Mouse (Mus musculus) hindbrain, embryonic 12.5 days (tissue): ENCODE measurements around the gene Clcf1. TPM values are rescaled to one million over a fixed set of nuclear protein-coding genes. Genes with fewer than 3 reads are reported as not detected.

Experiments
- ATAC-seq: fragments of 200-750 bp; cut with Nextera tagmentation; 2 replicates; pipeline ENCODE4 v1.8.0; 2017; ENCODE audit warnings: moderate TSS enrichment; ENCODE audit not compliant: low FRiP score
- H3K27ac ChIP-seq: fragments of 300-500 bp; sonication (generic); 2 replicates; pipeline ENCODE4 v1.5.1; 2016; ENCODE audit warnings: mild to moderate bottlenecking
- H3K27me3 ChIP-seq: fragments of 300-500 bp; sonication (generic); 2 replicates; pipeline ENCODE4 v1.6.1; 2016; ENCODE audit warnings: mild to moderate bottlenecking
- H3K36me3 ChIP-seq: fragments of 300-500 bp; sonication (generic); 2 replicates; pipeline ENCODE4 v1.6.1; 2016; ENCODE audit warnings: mild to moderate bottlenecking
- H3K4me1 ChIP-seq: fragments of 300-500 bp; sonication (generic); 2 replicates; pipeline ENCODE4 v1.6.1; 2016
- H3K4me2 ChIP-seq: fragments of 300-500 bp; sonication (generic); replicated peaks from 2 replicates; pipeline ENCODE4 v1.6.1; 2016; ENCODE audit warnings: mild to moderate bottlenecking
- H3K4me3 ChIP-seq: fragments of 300-500 bp; sonication (generic); 2 replicates; pipeline ENCODE4 v1.5.1; 2016; ENCODE audit warnings: mild to moderate bottlenecking
- H3K9ac ChIP-seq: fragments of 300-500 bp; sonication (generic); 2 replicates; pipeline ENCODE4 v1.6.1; 2016; ENCODE audit warnings: mild to moderate bottlenecking, moderate library complexity
- H3K9me3 ChIP-seq: fragments of 300-500 bp; sonication (generic); replicated peaks from 2 replicates; pipeline ENCODE4 v1.6.1; 2016; ENCODE audit warnings: mild to moderate bottlenecking
- WGBS: fragments of 180-500 bp; shearing (Covaris S2); methylation state at CpG from one replicate; pipeline ENCODE4 v1.1.7; 2016; 5-methylcytosine and 5-hydroxymethylcytosine counted together
- polyA plus RNA-seq: library from polyadenylated mRNA; unstranded; fragments of >200 nt; fragmentation: Nextera tagmentation; extraction: Ambion mirVana; gene quantifications from 2 replicates; pipeline ENCODE4 v1.2.1, GENCODE M21; 2016

Gene Clcf1
- polyA plus RNA-seq, 1 experiment from 2014 or later = 2.8 TPM

DNA sequence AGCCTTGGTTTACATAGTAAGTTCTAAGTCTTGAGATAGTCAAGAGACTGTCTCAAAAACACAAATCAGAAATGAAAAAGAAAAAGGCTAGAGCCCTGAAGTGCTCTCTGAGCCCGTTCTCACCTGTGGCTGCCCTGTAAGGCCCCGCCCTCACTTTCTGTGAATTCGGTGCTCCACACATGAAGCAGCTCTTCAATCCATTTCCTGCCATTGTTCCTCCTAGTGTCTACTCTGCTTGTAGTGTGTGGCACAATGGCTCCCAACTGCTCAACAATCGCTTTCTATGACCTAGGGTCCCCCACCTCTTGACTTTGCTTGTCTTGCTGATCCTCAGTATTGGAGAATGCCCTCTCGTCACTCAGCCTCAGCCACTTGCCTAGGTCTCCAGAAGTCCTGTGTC, 13.4 kb downstream of the Clcf1 start:
- no peaks in the 10 kb centered on the region for H3K36me3 ChIP-seq
- peaks cover 10% of the 10 kb centered on the region for H3K4me1 ChIP-seq
- no peak overlapping the region for H3K9ac ChIP-seq
- no peak overlapping the region for H3K4me2 ChIP-seq
- H3K27me3 ChIP-seq = peaks cover 20% of the 10 kb centered on the region
- 77% methylated on average over 5 of the region's 5 CpGs for whole genome bisulfite sequencing
- no peak for ATAC-seq
- H3K9me3 ChIP-seq = no peaks in the 10 kb centered on the region
- H3K27ac ChIP-seq = no peak overlapping the region
- H3K4me3 ChIP-seq = no peak overlapping the region

DNA sequence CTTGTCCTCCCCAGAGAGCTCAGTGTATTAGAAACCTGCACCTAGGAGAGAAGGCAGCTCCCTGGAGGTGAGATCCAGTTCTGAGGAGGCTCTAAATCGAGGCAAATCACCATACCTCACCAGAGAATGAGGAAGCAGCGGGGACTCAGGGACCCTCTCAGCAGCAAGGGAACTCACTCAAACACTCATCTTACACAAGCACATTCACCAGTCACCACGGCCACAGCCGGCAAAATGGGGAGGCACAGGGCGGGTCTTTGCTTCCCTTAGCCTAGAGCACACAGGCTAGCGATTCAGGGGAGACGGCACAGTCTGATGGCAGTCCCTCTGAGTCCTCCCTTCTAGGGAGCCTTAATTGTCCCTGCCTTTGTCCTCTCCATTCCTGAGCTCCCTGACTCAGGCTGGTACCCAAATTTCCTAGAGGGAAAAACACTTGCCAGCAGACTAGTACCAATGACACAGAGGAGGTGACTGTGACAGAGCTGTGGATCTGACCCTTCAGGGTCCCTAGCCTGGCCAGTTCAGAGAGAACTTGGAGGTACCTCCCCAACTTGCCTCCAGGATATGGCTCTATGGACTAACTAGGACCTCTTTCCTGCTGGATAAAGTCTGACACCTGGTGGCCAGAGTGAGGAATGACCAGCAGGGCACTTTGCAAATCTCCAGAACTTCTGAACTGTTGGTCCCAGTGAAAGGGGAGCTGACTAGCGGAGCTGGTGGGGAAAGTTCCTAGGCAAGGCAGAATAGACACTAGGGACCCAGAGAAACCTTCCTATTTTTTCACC, 14.0 kb downstream of the Clcf1 start:
- no peak for ATAC-seq
- Histone ChIP-seq H3K36me3 (no peaks in the 10 kb centered on the region), H3K4me1 (peaks cover 12% of the 10 kb centered on the region), H3K4me2 (no peak overlapping the region), H3K27ac (no peak overlapping the region), H3K27me3 (peaks cover 20% of the 10 kb centered on the region), H3K9ac (no peak overlapping the region), H3K4me3 (no peak overlapping the region), H3K9me3 (no peaks in the 10 kb centered on the region)
- 21% methylated on average over 8 of the region's 8 CpGs for WGBS

DNA sequence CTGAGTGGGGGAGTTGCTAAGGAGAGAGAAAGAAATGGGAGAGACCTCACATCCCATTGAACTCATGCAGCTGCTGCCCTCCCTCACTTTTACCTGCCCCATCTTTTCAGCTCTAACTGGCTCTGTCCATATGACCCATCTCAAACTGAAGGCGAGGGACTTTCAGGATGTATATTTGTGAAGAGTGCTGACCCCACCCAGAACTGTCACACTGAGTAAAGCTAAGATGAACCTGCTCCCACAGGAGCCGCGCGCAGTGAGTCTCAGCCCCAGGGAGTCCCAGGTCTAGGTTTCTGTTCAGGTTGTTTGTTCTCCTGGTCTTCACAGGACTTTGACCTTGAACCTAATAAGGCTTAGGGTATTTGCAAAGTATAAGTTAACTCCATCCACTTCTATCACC, 14.9 kb downstream of the Clcf1 start:
- peaks cover 12% of the 10 kb centered on the region for H3K4me1 ChIP-seq
- H3K9me3 ChIP-seq = no peaks in the 10 kb centered on the region
- no peaks in the 10 kb centered on the region for H3K36me3 ChIP-seq
- no peak overlapping the region for H3K4me2 ChIP-seq
- no peak for ATAC-seq
- no peak overlapping the region for H3K4me3 ChIP-seq
- 68% methylated on average over 4 of the region's 4 CpGs for WGBS
- peaks cover 20% of the 10 kb centered on the region for H3K27me3 ChIP-seq
- no peak overlapping the region for H3K27ac ChIP-seq
- H3K9ac ChIP-seq = no peak overlapping the region

DNA sequence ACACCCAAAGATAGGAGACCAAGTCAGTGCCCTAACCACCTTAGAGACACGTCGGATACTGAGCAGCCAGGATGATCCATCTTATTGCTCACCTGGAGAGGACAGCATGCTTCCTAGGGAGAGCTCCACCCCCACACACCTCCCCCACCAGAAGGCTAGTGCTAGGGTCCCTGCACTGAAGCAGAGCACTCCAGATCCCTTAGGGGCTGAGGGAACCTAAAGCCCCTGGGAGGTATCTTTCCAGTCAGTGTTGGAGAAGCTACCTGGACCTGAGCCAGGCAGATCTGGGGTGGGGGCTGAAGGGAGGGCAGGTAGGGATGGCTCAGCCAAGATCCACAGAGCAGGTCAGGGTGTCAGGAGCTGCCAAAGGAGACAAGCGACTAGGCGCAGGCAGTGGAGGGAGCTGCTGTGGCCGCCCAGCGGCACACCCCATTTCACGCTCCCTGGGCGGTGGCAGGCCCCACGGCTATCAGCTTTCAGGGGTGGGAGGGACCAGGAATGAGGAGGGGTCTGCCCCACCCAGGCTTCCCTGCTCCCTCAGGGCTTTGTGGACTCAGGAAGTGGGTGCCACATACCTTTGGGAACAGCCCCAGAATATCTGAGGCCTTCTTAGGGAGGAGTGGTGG, 15.5 kb downstream of the Clcf1 start:
- H3K4me1 ChIP-seq = peaks cover 12% of the 10 kb centered on the region
- ATAC-seq = no peak
- no peak overlapping the region for H3K4me3 ChIP-seq
- no peak overlapping the region for H3K27ac ChIP-seq
- peaks cover 20% of the 10 kb centered on the region for H3K27me3 ChIP-seq
- no peaks in the 10 kb centered on the region for H3K9me3 ChIP-seq
- WGBS = 50% methylated on average over 9 of the region's 9 CpGs
- H3K9ac ChIP-seq = peak overlapping the region; percentile 6; the same call in 1 of the 2 replicates
- H3K36me3 ChIP-seq = no peaks in the 10 kb centered on the region
- no peak overlapping the region for H3K4me2 ChIP-seq

DNA sequence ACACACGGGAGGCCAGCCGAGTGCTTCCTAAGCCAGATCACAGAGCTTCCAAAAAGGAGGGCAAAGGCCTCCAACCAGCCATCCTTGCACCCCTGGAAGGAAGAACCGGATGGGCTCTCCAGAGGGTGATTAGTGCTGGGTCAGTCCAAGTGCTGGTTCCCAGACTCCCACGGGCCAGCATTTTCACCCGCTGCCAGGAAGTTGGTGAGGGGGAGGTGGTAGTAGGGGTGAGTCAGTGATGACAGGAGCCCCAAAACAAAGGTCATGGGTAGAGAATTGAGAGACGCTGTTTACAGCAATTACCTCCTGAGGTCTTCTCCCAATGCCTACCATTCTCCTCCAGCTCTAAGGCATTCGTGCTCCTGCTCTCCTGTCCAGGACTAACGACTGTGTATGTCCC, 16.4 kb downstream of the Clcf1 start:
- H3K4me2 ChIP-seq = no peak overlapping the region
- ATAC-seq = no peak
- no peaks in the 10 kb centered on the region for H3K9me3 ChIP-seq
- no peak overlapping the region for H3K4me3 ChIP-seq
- no peak overlapping the region for H3K27ac ChIP-seq
- peaks cover 20% of the 10 kb centered on the region for H3K27me3 ChIP-seq
- H3K9ac ChIP-seq = no peak overlapping the region
- H3K4me1 ChIP-seq = peaks cover 12% of the 10 kb centered on the region
- no peaks in the 10 kb centered on the region for H3K36me3 ChIP-seq
- 76% methylated on average over 8 of the region's 8 CpGs for WGBS

DNA sequence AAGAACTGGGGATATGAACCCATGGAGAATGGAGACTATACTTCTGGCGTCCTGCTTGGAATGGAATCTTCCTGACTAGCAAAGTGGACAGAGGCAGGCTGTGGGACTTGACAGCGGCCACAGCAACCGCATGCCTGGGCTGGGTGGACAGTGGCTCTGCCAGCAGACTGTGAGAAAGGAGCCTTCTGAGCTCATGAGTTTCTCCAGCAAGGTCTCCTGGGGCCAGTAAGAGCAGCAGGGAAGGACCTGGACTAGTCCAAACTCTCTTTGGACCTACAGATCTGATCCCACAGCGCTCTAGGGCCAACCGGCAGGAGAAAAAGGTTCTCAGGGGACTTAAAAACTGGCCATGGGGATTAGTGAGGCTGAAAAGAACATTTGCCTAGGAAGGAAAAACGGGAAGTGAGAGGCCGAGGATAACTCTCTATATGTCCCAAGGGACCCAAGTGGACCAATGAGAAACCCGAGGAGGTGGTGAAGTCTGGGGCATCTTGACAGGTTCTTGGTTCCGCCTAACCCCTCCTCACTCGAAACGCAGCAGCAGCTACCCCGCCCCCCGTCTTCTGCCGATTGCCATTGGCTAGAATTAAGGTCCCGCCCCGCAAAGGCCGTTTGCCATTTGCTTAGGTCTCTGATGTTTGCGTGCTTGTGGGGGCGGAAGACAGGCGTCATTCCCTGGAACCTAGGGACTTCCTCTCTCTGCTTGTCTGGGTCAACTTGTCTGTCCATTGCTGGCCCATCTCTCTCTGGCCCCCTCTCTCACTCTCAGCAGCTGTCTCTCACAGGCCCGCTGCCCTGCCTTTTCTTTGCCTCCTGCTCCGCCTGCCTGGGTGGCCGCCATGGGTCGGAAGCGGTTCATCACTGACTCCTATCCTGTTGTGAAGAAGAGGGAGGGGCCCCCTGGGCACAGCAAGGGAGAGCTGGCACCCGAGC, 17.5 kb downstream of the Clcf1 start, which contains the start of gene Pold4:
Gene Pold4, plus strand, starts transcription at position 647 of the 933 bp plus-strand sequence.
- Histone ChIP-seq H3K36me3 (no peaks in the 10 kb centered on the region), H3K4me3 (peak within 1 kb of the TSS; percentile 52), H3K27ac (peak within 1 kb of the TSS; percentile 69), H3K27me3 (peaks cover 20% of the 10 kb centered on the region), H3K4me2 (peak within 1 kb of the TSS; percentile 89), H3K9me3 (no peaks in the 10 kb centered on the region), H3K4me1 (peaks cover 12% of the 10 kb centered on the region), H3K9ac (peak within 1 kb of the TSS; percentile 82)
- peak; percentile 90 for ATAC-seq
- 12% methylated on average over 26 of the region's 26 CpGs for WGBS

DNA sequence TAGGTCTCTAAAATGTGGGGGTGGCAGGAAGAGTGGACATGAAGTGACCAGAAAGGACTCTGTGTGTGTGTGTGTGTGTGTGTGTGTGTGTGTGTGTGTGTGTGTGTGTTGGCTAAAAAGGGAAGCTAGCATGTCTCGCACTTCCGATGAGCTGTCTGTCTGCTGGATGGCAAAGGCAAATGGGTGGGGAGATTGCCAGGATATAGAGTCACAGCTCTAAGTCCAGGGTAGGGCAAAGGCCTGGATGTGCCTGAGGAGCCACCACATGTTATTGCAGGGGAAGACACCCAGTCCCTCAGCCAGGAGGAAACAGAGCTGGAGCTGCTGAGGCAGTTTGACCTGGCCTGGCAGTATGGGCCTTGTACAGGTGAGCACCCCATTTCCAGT, 18.1 kb downstream of the Clcf1 start:
- Histone ChIP-seq H3K27ac (peak overlapping the region; percentile 69), H3K36me3 (no peaks in the 10 kb centered on the region), H3K4me1 (peaks cover 12% of the 10 kb centered on the region), H3K4me3 (peak overlapping the region; percentile 52), H3K9ac (peak overlapping the region; percentile 82), H3K9me3 (no peaks in the 10 kb centered on the region), H3K27me3 (peaks cover 20% of the 10 kb centered on the region), H3K4me2 (peak overlapping the region; percentile 89)
- ATAC-seq = peak; percentile 26
- WGBS = 58% methylated on average over 2 of the region's 2 CpGs

DNA sequence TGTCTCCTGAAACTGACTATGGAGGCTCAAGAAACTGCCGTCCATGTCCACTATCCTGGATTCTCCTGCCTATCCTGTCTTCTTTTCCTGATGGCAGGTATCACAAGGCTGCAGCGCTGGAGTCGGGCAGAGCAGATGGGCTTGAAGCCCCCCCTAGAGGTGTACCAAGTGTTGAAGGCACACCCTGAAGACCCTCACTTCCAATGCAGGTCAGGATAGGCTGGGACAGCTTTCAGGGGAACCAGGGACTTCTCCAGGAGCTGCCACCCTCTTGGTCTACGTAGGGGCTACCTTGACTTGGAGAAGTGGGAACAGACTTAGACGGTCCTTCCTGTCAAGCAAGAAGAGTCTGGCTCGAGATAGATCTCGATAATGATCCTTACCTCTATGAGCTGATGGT, 18.6 kb downstream of the Clcf1 start:
- H3K9me3 ChIP-seq = no peaks in the 10 kb centered on the region
- peak overlapping the region; percentile 89 for H3K4me2 ChIP-seq
- no peak overlapping the region for H3K27ac ChIP-seq
- peaks cover 20% of the 10 kb centered on the region for H3K27me3 ChIP-seq
- peaks cover 12% of the 10 kb centered on the region for H3K4me1 ChIP-seq
- WGBS = 76% methylated on average over 7 of the region's 7 CpGs
- no peak for ATAC-seq
- no peak overlapping the region for H3K4me3 ChIP-seq
- no peaks in the 10 kb centered on the region for H3K36me3 ChIP-seq
- peak overlapping the region; percentile 82 for H3K9ac ChIP-seq

DNA sequence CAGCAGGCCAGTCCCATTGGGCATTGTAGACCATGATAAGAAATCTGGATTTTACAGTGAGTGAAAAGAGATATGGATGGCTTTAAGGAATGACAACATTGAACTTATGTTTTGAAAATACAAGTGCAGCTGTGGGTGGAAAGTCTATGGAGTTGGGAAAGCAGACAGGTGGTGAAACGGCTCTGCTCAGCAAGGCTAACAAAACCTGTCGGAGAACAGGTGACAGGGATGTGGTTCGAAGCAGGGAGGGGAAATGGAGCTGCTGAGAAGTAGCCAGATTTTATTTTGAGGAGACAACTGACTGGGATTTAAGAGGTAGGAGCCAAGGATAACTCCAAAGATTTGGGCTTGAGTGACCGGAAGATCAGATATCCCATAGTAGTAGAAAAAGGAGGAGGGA, 20.5 kb downstream of the Clcf1 start:
- peaks cover 8% of the 10 kb centered on the region for H3K27me3 ChIP-seq
- H3K27ac ChIP-seq = no peak overlapping the region
- whole genome bisulfite sequencing = 77% methylated on average over 4 of the region's 4 CpGs
- no peak for ATAC-seq
- H3K9ac ChIP-seq = no peak overlapping the region
- H3K4me3 ChIP-seq = no peak overlapping the region
- H3K36me3 ChIP-seq = no peaks in the 10 kb centered on the region
- H3K4me2 ChIP-seq = no peak overlapping the region
- peaks cover 12% of the 10 kb centered on the region for H3K4me1 ChIP-seq
- no peaks in the 10 kb centered on the region for H3K9me3 ChIP-seq

DNA sequence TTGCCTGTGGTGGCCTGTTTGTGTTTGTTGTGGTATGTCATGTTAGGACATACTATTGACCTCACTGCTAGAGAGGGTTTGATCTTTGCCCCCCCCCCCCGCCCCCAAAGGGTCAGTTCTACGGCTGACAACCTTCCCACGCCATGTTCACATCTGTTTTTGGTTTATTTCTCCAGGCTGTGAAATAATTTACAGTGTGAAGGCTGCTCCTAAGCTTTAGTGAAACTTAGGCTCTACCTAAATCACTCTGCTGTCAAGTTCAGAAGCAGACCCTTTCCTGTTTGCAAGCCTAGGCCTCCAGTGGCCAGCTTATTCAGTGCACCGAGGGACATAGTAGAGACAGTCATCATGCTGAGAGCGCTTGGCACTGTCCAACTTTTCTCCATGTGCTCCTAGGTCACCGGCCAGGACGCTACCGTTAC, 26.2 kb downstream of the Clcf1 start:
- H3K36me3 ChIP-seq = no peaks in the 10 kb centered on the region
- H3K4me2 ChIP-seq = no peak overlapping the region
- H3K4me3 ChIP-seq = no peak overlapping the region
- WGBS = 67% methylated on average over 8 of the region's 8 CpGs
- no peaks in the 10 kb centered on the region for H3K9me3 ChIP-seq
- no peak overlapping the region for H3K27ac ChIP-seq
- H3K27me3 ChIP-seq = no peaks in the 10 kb centered on the region
- H3K4me1 ChIP-seq = no peaks in the 10 kb centered on the region
- H3K9ac ChIP-seq = no peak overlapping the region
- no peak for ATAC-seq

DNA sequence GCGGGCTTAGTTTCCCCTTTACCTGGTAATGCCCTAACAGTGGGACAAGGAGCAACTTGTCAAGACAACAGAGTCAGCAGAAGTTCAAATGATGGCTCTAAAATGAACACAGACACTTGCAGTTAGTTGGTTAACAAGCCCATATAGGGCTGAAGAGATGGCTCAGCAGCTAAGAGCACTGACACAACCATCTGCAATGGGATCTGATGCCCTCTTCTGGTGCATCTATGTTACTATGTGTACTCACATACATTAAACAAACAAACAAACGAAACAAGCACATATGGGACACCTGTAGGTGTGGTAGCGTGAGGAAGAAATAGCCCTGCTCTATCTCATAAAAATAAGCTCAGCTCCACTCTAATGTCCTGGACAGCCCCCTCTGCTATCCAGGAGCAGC, 28.4 kb downstream of the Clcf1 start:
- Histone ChIP-seq H3K4me2 (no peak overlapping the region), H3K27ac (no peak overlapping the region), H3K4me3 (no peak overlapping the region), H3K4me1 (no peaks in the 10 kb centered on the region), H3K9me3 (no peaks in the 10 kb centered on the region), H3K27me3 (no peaks in the 10 kb centered on the region), H3K36me3 (no peaks in the 10 kb centered on the region), H3K9ac (no peak overlapping the region)
- 71% methylated on average over 3 of the region's 3 CpGs for WGBS
- no peak for ATAC-seq

DNA sequence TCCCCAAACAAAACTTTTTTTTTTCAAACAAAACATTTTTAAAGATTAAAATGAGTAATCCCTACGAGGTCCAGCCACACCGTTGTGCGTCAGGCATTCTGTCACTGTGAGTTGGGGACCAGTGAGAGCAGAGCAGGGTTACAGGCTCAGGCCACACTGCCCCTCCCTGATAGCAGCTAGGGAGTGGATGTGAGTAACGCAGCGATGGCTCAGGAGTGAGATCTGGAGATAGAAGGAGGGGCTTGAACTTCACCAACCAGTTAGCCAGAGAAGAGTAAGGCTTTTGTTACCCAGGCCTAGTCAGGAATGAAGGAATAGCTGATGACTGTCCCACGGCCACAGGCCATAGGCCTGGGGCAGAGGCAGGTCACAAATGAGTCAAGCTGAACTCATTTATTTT, 30.7 kb downstream of the Clcf1 start:
- no peak overlapping the region for H3K4me2 ChIP-seq
- ATAC-seq = no peak
- H3K27ac ChIP-seq = no peak overlapping the region
- H3K27me3 ChIP-seq = no peaks in the 10 kb centered on the region
- no peaks in the 10 kb centered on the region for H3K36me3 ChIP-seq
- no peak overlapping the region for H3K4me3 ChIP-seq
- H3K9me3 ChIP-seq = no peaks in the 10 kb centered on the region
- no peak overlapping the region for H3K9ac ChIP-seq
- no peaks in the 10 kb centered on the region for H3K4me1 ChIP-seq
- WGBS = 86% methylated on average over 6 of the region's 6 CpGs
